ENCODE assay signal across 28 mouse cellular contexts in genomic region chr12:117261165-117261440, GRCm38 (mm10).
DNase-seq lines count a peak whose midpoint lies in the region; ATAC-seq and TF ChIP-seq lines count a peak whose summit lies in the region.
"Had no signal": no experiment of that assay in that cellular context is flagged by ENCODE, and none has a peak within 500 bp of the region (broad histone marks: within the 10 kb centered on the region; RNA-seq: fewer than 3 reads in every experiment).

No protein-coding gene starts in this region.

- H3K79me2 ChIP-seq in CH12.LX (replicated peaks; ENCODE audit: control insufficient read depth, extremely low read depth, insufficient read depth, poor library complexity, severe bottlenecking): no peaks in the 10 kb centered on the region

- H3K36me3 ChIP-seq in hindbrain, embryonic 10.5 days: peaks cover 59% of the 10 kb centered on the region
- H3K36me3 ChIP-seq in hindbrain, embryonic 14.5 days (replicated peaks; ENCODE audit: control insufficient read depth, insufficient read depth): no peaks in the 10 kb centered on the region
- H3K36me3 ChIP-seq in CH12.LX (replicated peaks in 1 of 2; ENCODE audit: control insufficient read depth in 1 of 2, insufficient read depth in 1 of 2, low read length in 1 of 2): no peaks in the 10 kb centered on the region
- peaks cover 33% of the 10 kb centered on the region for H3K36me3 ChIP-seq in midbrain, embryonic 13.5 days
- H3K36me3 ChIP-seq: embryonic facial prominence, embryonic 15.5 days; heart, embryonic 13.5 days; kidney, embryonic 15.5 days; limb, embryonic 10.5 days; limb, embryonic 15.5 days had no signal

- TF ChIP-seq RAD21 in CH12.LX (IDR thresholded peaks at IDR 0.05; ENCODE audit: low read depth, low read length): no peak

- no peak for TF ChIP-seq POLR2A in CH12.LX (IDR thresholded peaks at IDR 0.05; ENCODE audit: low read depth, low read length)

- no peak for TF ChIP-seq EP300 in CH12.LX (IDR thresholded peaks at IDR 0.05; ENCODE audit: low read length)

- H3K9me3 ChIP-seq in hindbrain, embryonic 10.5 days: no peaks in the 10 kb centered on the region
- H3K9me3 ChIP-seq in hindbrain, embryonic 14.5 days (ENCODE audit: control insufficient read depth, low read length): no peaks in the 10 kb centered on the region
- H3K9me3 ChIP-seq in CH12.LX (replicated peaks; ENCODE audit: low read length): no peaks in the 10 kb centered on the region
- H3K9me3 ChIP-seq in midbrain, embryonic 13.5 days: no peaks in the 10 kb centered on the region
- H3K9me3 ChIP-seq: embryonic facial prominence, embryonic 10.5 days; embryonic facial prominence, embryonic 15.5 days; heart, embryonic 13.5 days; kidney, embryonic 15.5 days; limb, embryonic 10.5 days; limb, embryonic 15.5 days had no signal

- peaks cover 91% of the 10 kb centered on the region for H3K4me1 ChIP-seq in hindbrain, embryonic 10.5 days (replicated peaks)
- peaks cover 17% of the 10 kb centered on the region for H3K4me1 ChIP-seq in hindbrain, embryonic 14.5 days (replicated peaks; ENCODE audit: control insufficient read depth, insufficient read depth, low read length)
- no peaks in the 10 kb centered on the region for H3K4me1 ChIP-seq in CH12.LX (ENCODE audit: control insufficient read depth in 1 of 2, insufficient read depth in 2 of 2)
- peaks cover 83% of the 10 kb centered on the region for H3K4me1 ChIP-seq in midbrain, embryonic 13.5 days (replicated peaks)
- H3K4me1 ChIP-seq: embryonic facial prominence, embryonic 15.5 days had no signal

- peak overlapping the region; percentile 30; the same call in 1 of the 2 replicates for H3K27ac ChIP-seq in hindbrain, embryonic 10.5 days
- no peak overlapping the region for H3K27ac ChIP-seq in hindbrain, embryonic 14.5 days
- no peak overlapping the region for H3K27ac ChIP-seq in CH12.LX (ENCODE audit: insufficient read depth, low read depth)
- peak overlapping the region; percentile 69; the same call in 1 of the 2 replicates for H3K27ac ChIP-seq in midbrain, embryonic 13.5 days
- H3K27ac ChIP-seq: embryonic facial prominence, embryonic 10.5 days; embryonic facial prominence, embryonic 15.5 days; heart, embryonic 13.5 days; kidney, embryonic 15.5 days; limb, embryonic 10.5 days; limb, embryonic 15.5 days; liver, embryonic 14.5 days had no signal

- H3K4me3 ChIP-seq in hindbrain, embryonic 10.5 days: no peak overlapping the region
- H3K4me3 ChIP-seq in hindbrain, embryonic 14.5 days (replicated peaks; ENCODE audit: low read length): no peak overlapping the region
- no peak overlapping the region for H3K4me3 ChIP-seq in CH12.LX (replicated peaks in 1 of 3; ENCODE audit: low read depth in 2 of 3, low read length in 2 of 3, poor library complexity in 1 of 3)
- no peak overlapping the region for H3K4me3 ChIP-seq in midbrain, embryonic 13.5 days (replicated peaks)
- H3K4me3 ChIP-seq: embryonic facial prominence, embryonic 10.5 days; embryonic facial prominence, embryonic 15.5 days; heart, embryonic 13.5 days; kidney, embryonic 15.5 days; layer of hippocampus, adult 2 months; limb, embryonic 10.5 days; limb, embryonic 15.5 days had no signal

- no peaks in the 10 kb centered on the region for H3K27me3 ChIP-seq in hindbrain, embryonic 10.5 days (ENCODE audit: insufficient read depth, poor library complexity, severe bottlenecking)
- H3K27me3 ChIP-seq in hindbrain, embryonic 14.5 days (ENCODE audit: control insufficient read depth, insufficient read depth, low read length): no peaks in the 10 kb centered on the region
- H3K27me3 ChIP-seq in CH12.LX (replicated peaks): no peaks in the 10 kb centered on the region
- no peaks in the 10 kb centered on the region for H3K27me3 ChIP-seq in midbrain, embryonic 13.5 days
- H3K27me3 ChIP-seq: embryonic facial prominence, embryonic 15.5 days; limb, embryonic 15.5 days; Patski had no signal

- no peak overlapping the region for H3K4me2 ChIP-seq in hindbrain, embryonic 14.5 days (replicated peaks)
- 0 out of 2 replicates have a peak overlapping the region, but pooled peaks have one; percentile 2 for H3K4me2 ChIP-seq in CH12.LX (ENCODE audit: insufficient read depth, low read depth, poor library complexity, severe bottlenecking)
- no peak overlapping the region for H3K4me2 ChIP-seq in midbrain, embryonic 13.5 days (replicated peaks)
- H3K4me2 ChIP-seq: embryonic facial prominence, embryonic 15.5 days; heart, embryonic 13.5 days; kidney, embryonic 15.5 days; limb, embryonic 15.5 days; lung, embryonic 14.5 days had no signal

- dilution Hi-C loops in CH12.LX (cut with MboI; ENCODE audit: extremely low pct_ligation_motif_present, extremely low pct_unique_long_range_greater_than_20kb, low sequenced_read_pairs): no loop called here

- no peak; a peak in 1 of 4 replicates for TF ChIP-seq CTCF in CH12.LX (conservative IDR thresholded peaks at IDR 0.05 in 1 of 2, IDR thresholded peaks at IDR 0.05 in 1 of 2; ENCODE audit: low read depth in 2 of 2, low read length in 2 of 2)

- no peak for ATAC-seq in hindbrain, embryonic 14.5 days (ENCODE audit: low FRiP score)
- no peak for ATAC-seq in midbrain, embryonic 13.5 days
- ATAC-seq in erythroblast, adult 5-6 weeks (replicated peaks; ENCODE audit: low FRiP score, poor library complexity, severe bottlenecking): no peak
- ATAC-seq: activated CD4-positive, CD25-positive, alpha-beta regulatory T cell, adult 4 months; forebrain, postnatal 0 days; hindbrain, embryonic 16.5 days; Patski had no signal

- 50% methylated on average over 3 of the region's 3 CpGs for WGBS in hindbrain, embryonic 10.5 days
- WGBS in hindbrain, embryonic 14.5 days: 55% methylated on average over 3 of the region's 3 CpGs
- 62% methylated on average over 3 of the region's 3 CpGs for WGBS in midbrain, embryonic 13.5 days

- DNase-seq in hindbrain, embryonic 10.5 days (ENCODE audit: low spot score): no peak
- DNase-seq in hindbrain, embryonic 14.5 days (ENCODE audit: low spot score): no peak
- DNase-seq in CH12.LX (ENCODE audit: extremely low read depth): no peak
- DNase-seq in ES-CJ7 (ENCODE audit: low read depth, low spot score): peak; percentile 96
- DNase-seq in adrenal gland, postnatal 10 days: no peak
- DNase-seq: adrenal gland, adult 2 months; cerebellum, adult 2 months; cerebellum, postnatal 25 days; forebrain, postnatal 0 days; gastrocnemius, postnatal 10 days; heart, postnatal 10 days; kidney, adult 18-20 months; kidney, postnatal 36 days; thymus, postnatal 4 days had no signal

- in situ Hi-C loops in CH12.LX (cut with MboI; ENCODE audit: low pct_ligation_motif_present, low pct_unique_long_range_greater_than_20kb, low sequenced_read_pairs): no loop called here

- no peak overlapping the region for H3K9ac ChIP-seq in hindbrain, embryonic 14.5 days
- no peak overlapping the region for H3K9ac ChIP-seq in CH12.LX (ENCODE audit: insufficient read depth, low read depth)
- H3K9ac ChIP-seq in midbrain, embryonic 13.5 days (replicated peaks): no peak overlapping the region
- H3K9ac ChIP-seq: embryonic facial prominence, embryonic 15.5 days; forebrain, postnatal 0 days; heart, embryonic 13.5 days; kidney, embryonic 15.5 days; limb, embryonic 15.5 days; liver, embryonic 14.5 days; lung, embryonic 14.5 days had no signal

TF ChIP-seq in CH12.LX, 34 proteins besides CTCF, POLR2A, EP300 and RAD21:
- TF ChIP-seq HCFC1 (IDR thresholded peaks at IDR 0.05; ENCODE audit: low read depth, low read length): no peak
- TF ChIP-seq ZNF384 (IDR thresholded peaks at IDR 0.05; ENCODE audit: low read depth, low read length): no peak
- no peak for TF ChIP-seq TBP (conservative IDR thresholded peaks at IDR 0.05; ENCODE audit: low read depth, low read length)
- no peak for TF ChIP-seq JUND (conservative IDR thresholded peaks at IDR 0.05; ENCODE audit: low read depth, low read length)
- no peak for TF ChIP-seq GABPA (IDR thresholded peaks at IDR 0.05; ENCODE audit: insufficient replicate concordance, low read depth, low read length)
- no peak for TF ChIP-seq CHD2 (IDR thresholded peaks at IDR 0.05; ENCODE audit: low read length)
TF ChIP-seq in CH12.LX: peak in this region for 0.

Comparison
In these comparisons a context has a peak if more than half of its experiments do, and no peak if none do; other contexts are left out.
1. H3K27ac ChIP-seq: peak in hindbrain, embryonic 10.5 days (single experiment) and midbrain, embryonic 13.5 days (single experiment); none in hindbrain, embryonic 14.5 days (single experiment) and CH12.LX (single experiment).